In the genomic region with DNA sequence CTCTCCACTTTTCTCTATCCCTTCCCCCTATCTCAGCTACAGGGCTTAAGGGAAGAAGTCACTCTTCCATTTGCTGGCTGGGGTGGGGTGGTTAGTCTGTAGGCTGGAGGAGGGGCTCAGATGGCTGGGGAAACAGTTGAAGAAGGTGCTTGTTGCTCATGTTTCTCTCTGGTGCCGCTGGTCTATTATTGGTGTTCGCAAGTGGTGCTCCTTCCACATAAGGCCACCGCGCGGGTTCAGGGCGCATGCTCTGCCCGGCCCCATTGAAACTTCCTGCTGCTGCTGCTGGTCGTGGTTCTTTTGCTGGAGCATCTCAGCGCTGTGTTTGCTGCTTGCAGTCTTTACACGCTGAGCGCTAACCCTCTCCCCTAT, we compare ENCODE assay signal across 8 mouse cellular contexts. TPM values are rescaled to one million over a fixed set of nuclear protein-coding genes. Genes with fewer than 3 reads are reported as not detected.
DNase-seq lines count a peak whose midpoint lies in the region; ATAC-seq lines count a peak whose summit lies in the region.

No protein-coding gene starts in this region.

- no peaks in the 10 kb centered on the region for H3K9me3 ChIP-seq in hindbrain, embryonic 16.5 days (ENCODE audit: control insufficient read depth, low read length)

- H3K79me2 ChIP-seq in macrophage (ENCODE audit: inconsistent target), result peaks cover 53% of the 10 kb centered on the region

- peaks cover 9% of the 10 kb centered on the region for H3K4me1 ChIP-seq in hindbrain, embryonic 16.5 days (ENCODE audit: control insufficient read depth, insufficient read depth, low read depth, low read length)

- H3K4me3 ChIP-seq in hindbrain, embryonic 16.5 days (ENCODE audit: low read length), result peak overlapping the region; percentile 86
- H3K4me3 ChIP-seq in macrophage (ENCODE audit: inconsistent target), result peak overlapping the region; percentile 86

- peak overlapping the region; percentile 97 for H3K27ac ChIP-seq in hindbrain, embryonic 16.5 days (ENCODE audit: low read depth, low read length)
- H3K27ac ChIP-seq in macrophage, result peak overlapping the region; percentile 78

- peak overlapping the region; percentile 77 for H3K4me2 ChIP-seq in hindbrain, embryonic 16.5 days (ENCODE audit: low read length)

- 1% methylated on average over 11 of the region's 11 CpGs for WGBS in hindbrain, embryonic 16.5 days
- WGBS in macrophage (ENCODE audit: missing documents), result 0% methylated on average over 7 of the region's 11 CpGs

- H3K9ac ChIP-seq in hindbrain, embryonic 16.5 days (ENCODE audit: low read depth, low read length), result peak overlapping the region; percentile 99

- DNase-seq in ZHBTc4 (ENCODE audit: low read depth, low spot score), result peak; percentile 90
- peak; percentile 87 to 89 for DNase-seq in cerebellum, postnatal 25 days
- DNase-seq in gastrocnemius, adult 18-20 months (ENCODE audit: low spot score), result peak; percentile 81
- peak; percentile 77 to 87 for DNase-seq in left cerebral cortex, adult 18-20 months (ENCODE audit: low spot score in 2 of 2)
- DNase-seq in right cerebral cortex, postnatal 10 days (ENCODE audit: low spot score in 2 of 2), result peak; percentile 87 to 90
- peak; percentile 78 to 82 for DNase-seq in urinary bladder, postnatal 4 days (ENCODE audit: low spot score in 2 of 2)

- no peaks in the 10 kb centered on the region for H3K36me3 ChIP-seq in hindbrain, embryonic 16.5 days (ENCODE audit: control insufficient read depth, insufficient read depth, low read length)
- no peaks in the 10 kb centered on the region for H3K36me3 ChIP-seq in macrophage (ENCODE audit: inconsistent target)

- no peaks in the 10 kb centered on the region for H3K27me3 ChIP-seq in hindbrain, embryonic 16.5 days (replicated peaks; ENCODE audit: control insufficient read depth, insufficient read depth, low read length)

- peak; percentile 54 for ATAC-seq in hindbrain, embryonic 16.5 days

RNA-seq across cellular contexts. Expression of a gene that starts 1.1 kb away (rescaled TPM):
- total RNA-seq in gastrocnemius, adult 18-20 months (2021), result 10 to 100 TPM; 13.1 to 16.2 TPM
- 23.0 and 25.0 TPM in 2 replicates for polyA plus RNA-seq in hindbrain, embryonic 16.5 days (2015; fragmentation: Nextera tagmentation; extraction: Ambion mirVana)
- 10 to 100 TPM; 45.0 to 48.3 TPM for total RNA-seq in left cerebral cortex, adult 18-20 months (2021)
- total RNA-seq in macrophage (2018; cell fraction: chromatin; rRNA removed), result 100 to 1,000 TPM in 3 of 26 experiments, 10 to 100 TPM in 23; 20.0 to 125 (median 79.7) TPM
- 10 to 100 TPM; 13.8 to 35.9 (median 26.3) TPM for total RNA-seq in macrophage (2018; cell fraction: cytosol; rRNA removed)
- 10 to 100 TPM; 18.7 to 78.9 (median 47.0) TPM for total RNA-seq in macrophage (2018; cell fraction: nucleus; rRNA removed)
- 16.4 to 28.2 TPM (median 16.9 TPM) in 3 replicates for polyA plus RNA-seq in macrophage (2018)

RNA-seq across cellular contexts. Expression of a gene that starts 1.5 kb away (rescaled TPM):
- total RNA-seq in gastrocnemius, adult 18-20 months (2021), result 100 to 1,000 TPM; 125 to 130 TPM
- 56.7 and 61.8 TPM in 2 replicates for polyA plus RNA-seq in hindbrain, embryonic 16.5 days (2015; fragmentation: Nextera tagmentation; extraction: Ambion mirVana)
- 10 to 100 TPM; 33.0 to 40.5 TPM for total RNA-seq in left cerebral cortex, adult 18-20 months (2021)
- total RNA-seq in macrophage (2018; cell fraction: chromatin; rRNA removed), result 10 to 100 TPM in 9 of 26 experiments, 1 to 10 TPM in 15, under 1 TPM in 2; 0.87 to 22.8 (median 6.5) TPM
- 10 to 100 TPM; 10.5 to 28.8 (median 16.2) TPM for total RNA-seq in macrophage (2018; cell fraction: cytosol; rRNA removed)
- 10 to 100 TPM in 7 of 26 experiments, 1 to 10 TPM in 19; 2.0 to 15.1 (median 5.1) TPM for total RNA-seq in macrophage (2018; cell fraction: nucleus; rRNA removed)
- 15.2 to 16.5 TPM (median 15.5 TPM) in 3 replicates for polyA plus RNA-seq in macrophage (2018)

Comparison
In these comparisons a context has a peak if more than half of its experiments do, and no peak if none do; other contexts are left out.
1. Peak in every context shown above with its lines: DNase-seq, ATAC-seq, H3K4me3 ChIP-seq and H3K27ac ChIP-seq.